Mouse (Mus musculus) 3134 (cell line): ENCODE results near the gene Snx29.

Experiments
- DNase-seq: peaks from one replicate; pipeline ENCODE4 v3.0.0-alpha.2; 2011; ENCODE audit warnings: low spot score; ENCODE audit not compliant: insufficient read length; ENCODE audit errors: extremely low read depth

Gene Snx29

GRCm38 (mm10) chr16:11705456-11705855 lies 382.7 kb downstream of the Snx29 start:
- DNase-seq = no peak

- DNase-seq = no peak
These were observed 385.4 kb downstream of the Snx29 start for GRCm38 (mm10) chr16:11708097-11708496.

- DNase-seq = no peak
These were observed 386.7 kb downstream of the Snx29 start for GRCm38 (mm10) chr16:11709382-11709781.

- no peak for DNase-seq
These were observed 387.4 kb downstream of the Snx29 start for GRCm38 (mm10) chr16:11709999-11710667.

GRCm38 (mm10) chr16:11713265-11713865 lies 390.7 kb downstream of the Snx29 start:
- peak; percentile 37 for DNase-seq

- DNase-seq = no peak
These were observed 394.2 kb downstream of the Snx29 start for GRCm38 (mm10) chr16:11716932-11717331.

GRCm38 (mm10) chr16:11725901-11726300 lies 403.2 kb downstream of the Snx29 start:
- no peak for DNase-seq

GRCm38 (mm10) chr16:11727331-11727730 lies 404.6 kb downstream of the Snx29 start:
- DNase-seq = no peak

- no peak for DNase-seq
These were observed 405.4 kb downstream of the Snx29 start for GRCm38 (mm10) chr16:11728131-11728530.

- no peak for DNase-seq
These were observed 405.9 kb downstream of the Snx29 start for GRCm38 (mm10) chr16:11728627-11729026.

GRCm38 (mm10) chr16:11729111-11729510 lies 406.4 kb downstream of the Snx29 start:
- DNase-seq = no peak

- no peak for DNase-seq
These were observed 407.1 kb downstream of the Snx29 start for GRCm38 (mm10) chr16:11729815-11730214.

GRCm38 (mm10) chr16:11731014-11731535 lies 408.4 kb downstream of the Snx29 start:
- peak; percentile 64 for DNase-seq

- no peak for DNase-seq
These were observed 415.6 kb downstream of the Snx29 start for GRCm38 (mm10) chr16:11738341-11738740.

GRCm38 (mm10) chr16:11741951-11742350 lies 419.2 kb downstream of the Snx29 start:
- no peak for DNase-seq

GRCm38 (mm10) chr16:11742351-11742750 lies 419.6 kb downstream of the Snx29 start:
- no peak for DNase-seq

GRCm38 (mm10) chr16:11743013-11743412 lies 420.3 kb downstream of the Snx29 start:
- no peak for DNase-seq

GRCm38 (mm10) chr16:11743724-11744123 lies 421.0 kb downstream of the Snx29 start:
- no peak for DNase-seq

- no peak for DNase-seq
These were observed 423.3 kb downstream of the Snx29 start for GRCm38 (mm10) chr16:11746036-11746435.

GRCm38 (mm10) chr16:11747867-11748266 lies 425.2 kb downstream of the Snx29 start:
- no peak for DNase-seq

- no peak for DNase-seq
These were observed 426.4 kb downstream of the Snx29 start for GRCm38 (mm10) chr16:11749111-11749510.

GRCm38 (mm10) chr16:11750605-11751004 lies 427.9 kb downstream of the Snx29 start:
- no peak for DNase-seq
